Mouse (Mus musculus): Measurements from ENCODE around the gene Ankrd55. TPM values are rescaled to one million over a fixed set of nuclear protein-coding genes. Genes with fewer than 3 reads are reported as not detected.

Gene Ankrd55
- polyA plus RNA-seq, 1 experiment = 0.74 TPM

GRCm38 (mm10) chr13:112363746-112364145 lies 75.5 kb downstream of the Ankrd55 start:
- no peaks in the 10 kb centered on the region for H3K4me1 ChIP-seq (ENCODE audit: control insufficient read depth, insufficient read depth, low read length)
- no peak for TF ChIP-seq CTCF (IDR thresholded peaks at IDR 0.05; ENCODE audit: borderline replicate concordance, insufficient read depth, low read length)
- no peak for TF ChIP-seq POLR2A (IDR thresholded peaks at IDR 0.05; ENCODE audit: low read depth, low read length)
- H3K27ac ChIP-seq (ENCODE audit: insufficient read depth, low read length) = peak overlapping the region; percentile 24
- no peak overlapping the region for H3K4me3 ChIP-seq (ENCODE audit: insufficient read depth, low read length)

- H3K27ac ChIP-seq (ENCODE audit: insufficient read depth, low read length) = no peak overlapping the region
- H3K4me3 ChIP-seq (ENCODE audit: insufficient read depth, low read length) = no peak overlapping the region
- no peak for TF ChIP-seq CTCF (IDR thresholded peaks at IDR 0.05; ENCODE audit: borderline replicate concordance, insufficient read depth, low read length)
- no peak for TF ChIP-seq POLR2A (IDR thresholded peaks at IDR 0.05; ENCODE audit: low read depth, low read length)
- no peaks in the 10 kb centered on the region for H3K4me1 ChIP-seq (ENCODE audit: control insufficient read depth, insufficient read depth, low read length)
These were observed 76.4 kb downstream of the Ankrd55 start for GRCm38 (mm10) chr13:112364698-112365097.

- no peak for TF ChIP-seq POLR2A (IDR thresholded peaks at IDR 0.05; ENCODE audit: low read depth, low read length)
- H3K27ac ChIP-seq (ENCODE audit: insufficient read depth, low read length) = peak overlapping the region; percentile 58; the same call in 1 of the 2 replicates
- H3K4me3 ChIP-seq (ENCODE audit: insufficient read depth, low read length) = no peak overlapping the region
- no peaks in the 10 kb centered on the region for H3K4me1 ChIP-seq (ENCODE audit: control insufficient read depth, insufficient read depth, low read length)
These were observed 77.1 kb downstream of the Ankrd55 start for GRCm38 (mm10) chr13:112365303-112365702.

GRCm38 (mm10) chr13:112365762-112366161 lies 77.5 kb downstream of the Ankrd55 start:
- H3K4me3 ChIP-seq (ENCODE audit: insufficient read depth, low read length) = no peak overlapping the region
- no peaks in the 10 kb centered on the region for H3K4me1 ChIP-seq (ENCODE audit: control insufficient read depth, insufficient read depth, low read length)
- TF ChIP-seq CTCF (IDR thresholded peaks at IDR 0.05; ENCODE audit: borderline replicate concordance, insufficient read depth, low read length) = no peak
- no peak for TF ChIP-seq POLR2A (IDR thresholded peaks at IDR 0.05; ENCODE audit: low read depth, low read length)
- peak overlapping the region; percentile 58; the same call in 1 of the 2 replicates for H3K27ac ChIP-seq (ENCODE audit: insufficient read depth, low read length)

GRCm38 (mm10) chr13:112366321-112367029 lies 78.2 kb downstream of the Ankrd55 start:
- H3K27ac ChIP-seq (ENCODE audit: insufficient read depth, low read length) = no peak overlapping the region

GRCm38 (mm10) chr13:112371729-112372128 lies 83.5 kb downstream of the Ankrd55 start:
- Histone ChIP-seq H3K27ac (ENCODE audit: insufficient read depth, low read length) (no peak overlapping the region), H3K4me3 (ENCODE audit: insufficient read depth, low read length) (no peak overlapping the region), H3K4me1 (ENCODE audit: control insufficient read depth, insufficient read depth, low read length) (no peaks in the 10 kb centered on the region)
- TF ChIP-seq POLR2A (IDR thresholded peaks at IDR 0.05; ENCODE audit: low read depth, low read length) (no peak), CTCF (IDR thresholded peaks at IDR 0.05; ENCODE audit: borderline replicate concordance, insufficient read depth, low read length) (no peak)

More at GRCm38 (mm10) chr13:112366321-112367029, 78.2 kb downstream of the Ankrd55 start:
- Histone ChIP-seq H3K4me1 (ENCODE audit: control insufficient read depth, insufficient read depth, low read length) (no peaks in the 10 kb centered on the region), H3K4me3 (ENCODE audit: insufficient read depth, low read length) (no peak overlapping the region)
- TF ChIP-seq CTCF (IDR thresholded peaks at IDR 0.05; ENCODE audit: borderline replicate concordance, insufficient read depth, low read length) = no peak
- no peak for TF ChIP-seq POLR2A (IDR thresholded peaks at IDR 0.05; ENCODE audit: low read depth, low read length)

- Histone ChIP-seq H3K27ac (ENCODE audit: insufficient read depth, low read length) (no peak overlapping the region), H3K4me1 (ENCODE audit: control insufficient read depth, insufficient read depth, low read length) (no peaks in the 10 kb centered on the region), H3K4me3 (ENCODE audit: insufficient read depth, low read length) (no peak overlapping the region)
- TF ChIP-seq CTCF (IDR thresholded peaks at IDR 0.05; ENCODE audit: borderline replicate concordance, insufficient read depth, low read length) = no peak
- no peak for TF ChIP-seq POLR2A (IDR thresholded peaks at IDR 0.05; ENCODE audit: low read depth, low read length)
These were observed 87.5 kb downstream of the Ankrd55 start for GRCm38 (mm10) chr13:112375766-112376165.

- H3K4me1 ChIP-seq (ENCODE audit: control insufficient read depth, insufficient read depth, low read length) = peaks cover 3% of the 10 kb centered on the region
- no peak for TF ChIP-seq CTCF (IDR thresholded peaks at IDR 0.05; ENCODE audit: borderline replicate concordance, insufficient read depth, low read length)
- no peak for TF ChIP-seq POLR2A (IDR thresholded peaks at IDR 0.05; ENCODE audit: low read depth, low read length)
- no peak overlapping the region for H3K27ac ChIP-seq (ENCODE audit: insufficient read depth, low read length)
- H3K4me3 ChIP-seq (ENCODE audit: insufficient read depth, low read length) = no peak overlapping the region
These were observed 90.6 kb downstream of the Ankrd55 start for GRCm38 (mm10) chr13:112378782-112379305.

- H3K4me1 ChIP-seq (ENCODE audit: control insufficient read depth, insufficient read depth, low read length) = peaks cover 6% of the 10 kb centered on the region
- no peak overlapping the region for H3K27ac ChIP-seq (ENCODE audit: insufficient read depth, low read length)
- no peak for TF ChIP-seq POLR2A (IDR thresholded peaks at IDR 0.05; ENCODE audit: low read depth, low read length)
- TF ChIP-seq CTCF (IDR thresholded peaks at IDR 0.05; ENCODE audit: borderline replicate concordance, insufficient read depth, low read length) = no peak
- H3K4me3 ChIP-seq (ENCODE audit: insufficient read depth, low read length) = no peak overlapping the region
These were observed 93.2 kb downstream of the Ankrd55 start for GRCm38 (mm10) chr13:112381476-112381875.

- Histone ChIP-seq H3K4me3 (ENCODE audit: insufficient read depth, low read length) (no peak overlapping the region), H3K27ac (ENCODE audit: insufficient read depth, low read length) (peak overlapping the region; percentile 4; the same call in 1 of the 2 replicates), H3K4me1 (ENCODE audit: control insufficient read depth, insufficient read depth, low read length) (peaks cover 6% of the 10 kb centered on the region)
- TF ChIP-seq CTCF (IDR thresholded peaks at IDR 0.05; ENCODE audit: borderline replicate concordance, insufficient read depth, low read length) = no peak
- TF ChIP-seq POLR2A (IDR thresholded peaks at IDR 0.05; ENCODE audit: low read depth, low read length) = no peak
These were observed 94.2 kb downstream of the Ankrd55 start for GRCm38 (mm10) chr13:112382457-112382856.

All from embryonic fibroblast, embryonic 13.5 days (primary cell).